Mouse (Mus musculus) kidney, embryonic 14.5 days (tissue): ENCODE measurements around the gene Sez6l. TPM values are rescaled to one million over a fixed set of nuclear protein-coding genes. Genes with fewer than 3 reads are reported as not detected.

Source experiments
- ATAC-seq: fragments of 200-750 bp; cut with Nextera tagmentation; 2 replicates; pipeline ENCODE4 v1.8.0; 2017; ENCODE audit warnings: moderate number of reproducible peaks, mild to moderate bottlenecking, moderate TSS enrichment, moderate library complexity; ENCODE audit not compliant: low FRiP score, low TSS enrichment
- H3K27ac ChIP-seq: fragments of 300-500 bp; sonication (generic); 2 replicates; pipeline ENCODE4 v1.5.1; 2014; ENCODE audit warnings: low read depth, mild to moderate bottlenecking, low read length, moderate library complexity, mixed read lengths
- H3K27me3 ChIP-seq: fragments of 300-500 bp; sonication (generic); 2 replicates; pipeline ENCODE4 v1.6.1; 2014; ENCODE audit warnings: mild to moderate bottlenecking, low read length; ENCODE audit not compliant: control insufficient read depth, insufficient read depth
- H3K36me3 ChIP-seq: fragments of 300-500 bp; sonication (generic); 2 replicates; pipeline ENCODE4 v1.6.1; 2014; ENCODE audit warnings: low read length, mixed read lengths; ENCODE audit not compliant: control insufficient read depth, insufficient read depth
- H3K4me1 ChIP-seq: fragments of 300-500 bp; sonication (generic); 2 replicates; pipeline ENCODE4 v1.6.1; 2014; ENCODE audit warnings: low read length, mixed read lengths; ENCODE audit not compliant: control insufficient read depth, insufficient read depth
- H3K4me2 ChIP-seq: fragments of 300-500 bp; sonication (generic); replicated peaks from 2 replicates; pipeline ENCODE4 v1.6.1; 2014; ENCODE audit warnings: low read depth, mild to moderate bottlenecking, low read length
- H3K4me3 ChIP-seq: fragments of 300-500 bp; sonication (generic); 2 replicates; pipeline ENCODE4 v1.5.1; 2014; ENCODE audit warnings: mild to moderate bottlenecking, low read length
- H3K9ac ChIP-seq: fragments of 300-500 bp; sonication (generic); 2 replicates; pipeline ENCODE4 v1.6.1; 2014; ENCODE audit warnings: low read depth, mild to moderate bottlenecking, low read length, moderate library complexity
- H3K9me3 ChIP-seq: fragments of 300-500 bp; sonication (generic); 2 replicates; pipeline ENCODE4 v1.6.1; 2016; ENCODE audit warnings: low read length; ENCODE audit not compliant: control insufficient read depth
- WGBS: fragments of 180-500 bp; shearing (Covaris S2); extraction: QIAGEN DNeasy Blood & Tissue Kit; methylation state at CpG from one replicate; pipeline ENCODE4 v1.1.7; 2014; 5-methylcytosine and 5-hydroxymethylcytosine counted together
- polyA plus RNA-seq: library from polyadenylated mRNA; unstranded; fragments of >200 nt; fragmentation: Nextera tagmentation; extraction: Ambion mirVana; gene quantifications from 2 replicates; pipeline ENCODE4 v1.2.1, GENCODE M21; 2014

Gene Sez6l
- polyA plus RNA-seq, 1 experiment from 2014 or later, result 0.26 TPM

DNA sequence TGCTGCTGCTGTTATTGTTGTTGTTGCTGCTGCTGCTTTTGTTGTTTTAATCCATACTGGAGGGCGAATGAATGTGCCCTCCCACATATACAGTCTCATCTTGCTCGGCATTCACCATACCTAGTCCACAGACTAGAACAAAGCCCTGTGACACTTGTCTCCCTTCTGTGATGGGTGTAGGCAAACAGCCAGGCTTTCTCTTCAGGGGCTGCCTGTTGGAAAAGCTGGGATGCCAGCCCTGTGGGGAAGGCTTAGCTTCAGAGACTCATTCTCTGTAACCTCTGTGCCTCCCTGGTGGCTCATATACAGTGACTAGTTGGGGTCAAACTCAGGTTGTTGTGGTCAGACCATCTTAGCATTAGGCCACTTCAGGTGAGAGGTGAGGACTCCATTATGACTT, 30.1 kb upstream of the Sez6l start:
- Histone ChIP-seq H3K4me3 (no peak overlapping the region), H3K36me3 (no peaks in the 10 kb centered on the region), H3K9me3 (no peaks in the 10 kb centered on the region), H3K27ac (no peak overlapping the region), H3K27me3 (no peaks in the 10 kb centered on the region), H3K4me1 (peaks cover 11% of the 10 kb centered on the region; the same call in 1 of the 2 replicates), H3K4me2 (no peak overlapping the region), H3K9ac (no peak overlapping the region)
- ATAC-seq, result no peak
- 63% methylated on average over 2 of the region's 2 CpGs for WGBS

GRCm38 (mm10) chr5:112605371-112605770, 28.4 kb upstream of the Sez6l start:
- Histone ChIP-seq H3K36me3 (no peaks in the 10 kb centered on the region), H3K27me3 (no peaks in the 10 kb centered on the region), H3K4me3 (no peak overlapping the region), H3K9ac (no peak overlapping the region), H3K4me1 (peaks cover 15% of the 10 kb centered on the region), H3K27ac (no peak overlapping the region), H3K9me3 (no peaks in the 10 kb centered on the region), H3K4me2 (no peak overlapping the region)
- no peak for ATAC-seq
- WGBS, result 62% methylated on average over 14 of the region's 14 CpGs

GRCm38 (mm10) chr5:112604251-112604650, 27.3 kb upstream of the Sez6l start:
- no peaks in the 10 kb centered on the region for H3K36me3 ChIP-seq
- no peaks in the 10 kb centered on the region for H3K9me3 ChIP-seq
- no peaks in the 10 kb centered on the region for H3K27me3 ChIP-seq
- H3K9ac ChIP-seq, result no peak overlapping the region
- H3K27ac ChIP-seq, result no peak overlapping the region
- H3K4me2 ChIP-seq, result no peak overlapping the region
- WGBS, result 82% methylated on average over 1 of the region's 1 CpGs
- ATAC-seq, result no peak
- peaks cover 15% of the 10 kb centered on the region for H3K4me1 ChIP-seq
- no peak overlapping the region for H3K4me3 ChIP-seq

DNA sequence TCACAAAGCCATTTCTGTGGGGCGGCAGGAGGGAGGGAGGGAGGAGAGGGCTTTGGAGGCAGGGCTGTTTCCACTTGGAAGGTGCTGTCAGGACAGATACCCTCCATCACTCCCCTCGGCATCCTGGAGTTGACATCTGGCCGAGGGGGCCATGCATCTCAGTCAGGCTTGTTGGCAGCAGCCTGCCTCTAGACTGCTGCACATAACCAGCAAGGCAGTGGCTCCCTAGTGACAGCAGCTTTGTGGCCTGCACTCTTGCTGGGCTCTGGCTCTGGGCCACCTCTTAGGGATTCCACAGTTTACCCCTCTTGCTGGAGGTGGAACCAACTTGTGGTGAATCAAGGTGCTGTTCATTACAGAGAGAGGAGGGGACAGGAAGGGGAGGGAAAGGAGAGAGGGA, 26.6 kb upstream of the Sez6l start:
- H3K4me2 ChIP-seq, result no peak overlapping the region
- no peaks in the 10 kb centered on the region for H3K9me3 ChIP-seq
- peaks cover 15% of the 10 kb centered on the region for H3K4me1 ChIP-seq
- no peak overlapping the region for H3K4me3 ChIP-seq
- H3K36me3 ChIP-seq, result no peaks in the 10 kb centered on the region
- no peak overlapping the region for H3K9ac ChIP-seq
- 24% methylated on average over 3 of the region's 3 CpGs for WGBS
- no peak overlapping the region for H3K27ac ChIP-seq
- no peak for ATAC-seq
- H3K27me3 ChIP-seq, result no peaks in the 10 kb centered on the region

DNA sequence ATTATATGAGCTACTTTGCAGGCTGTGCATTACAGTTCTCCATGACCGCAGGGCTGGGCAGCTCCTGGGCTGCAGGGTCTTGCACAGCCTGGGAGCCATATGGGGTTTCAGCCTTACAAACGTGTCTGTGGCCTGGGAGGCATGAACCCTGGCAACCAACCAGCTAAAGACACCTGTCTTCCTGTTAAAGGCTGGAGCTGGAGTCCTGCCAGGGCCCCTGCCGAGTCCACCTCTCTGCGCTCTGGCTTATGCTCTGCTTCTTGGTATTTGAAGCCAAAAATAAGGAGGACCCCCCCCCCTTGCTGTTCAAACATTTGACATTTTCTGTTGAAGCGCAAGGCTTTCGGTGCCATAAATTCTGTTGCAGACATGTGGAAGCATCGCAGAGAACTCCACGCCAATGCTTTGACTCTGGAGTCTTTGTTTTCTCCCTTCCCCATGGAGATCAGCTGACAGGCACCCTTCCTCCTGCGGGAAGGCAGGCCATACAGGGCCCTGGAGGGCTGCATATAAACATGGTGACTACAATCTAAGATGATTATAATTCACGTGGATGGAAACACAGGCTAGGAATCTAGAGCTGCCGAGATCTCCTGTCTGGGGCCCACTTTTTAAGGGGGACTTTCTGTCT, 23.4 kb upstream of the Sez6l start:
- Histone ChIP-seq H3K9ac (no peak overlapping the region), H3K36me3 (no peaks in the 10 kb centered on the region), H3K4me1 (peaks cover 7% of the 10 kb centered on the region; the same call in 1 of the 2 replicates), H3K4me2 (no peak overlapping the region), H3K9me3 (no peaks in the 10 kb centered on the region), H3K27ac (no peak overlapping the region), H3K27me3 (no peaks in the 10 kb centered on the region), H3K4me3 (no peak overlapping the region)
- ATAC-seq, result no peak
- 52% methylated on average over 11 of the region's 11 CpGs for WGBS

GRCm38 (mm10) chr5:112599538-112600308, 22.7 kb upstream of the Sez6l start:
- no peak overlapping the region for H3K4me3 ChIP-seq
- H3K27me3 ChIP-seq, result no peaks in the 10 kb centered on the region
- no peaks in the 10 kb centered on the region for H3K9me3 ChIP-seq
- H3K36me3 ChIP-seq, result no peaks in the 10 kb centered on the region
- no peak overlapping the region for H3K27ac ChIP-seq
- 84% methylated on average over 6 of the region's 6 CpGs for WGBS
- ATAC-seq, result no peak
- H3K4me1 ChIP-seq, result peaks cover 4% of the 10 kb centered on the region; the same call in 1 of the 2 replicates
- no peak overlapping the region for H3K4me2 ChIP-seq
- H3K9ac ChIP-seq, result no peak overlapping the region

- ATAC-seq, result no peak
- H3K4me2 ChIP-seq, result no peak overlapping the region
- H3K9me3 ChIP-seq, result no peaks in the 10 kb centered on the region
- no peak overlapping the region for H3K9ac ChIP-seq
- 89% methylated on average over 6 of the region's 6 CpGs for WGBS
- no peaks in the 10 kb centered on the region for H3K36me3 ChIP-seq
- H3K27ac ChIP-seq, result no peak overlapping the region
- H3K4me3 ChIP-seq, result no peak overlapping the region
- peaks cover 4% of the 10 kb centered on the region; the same call in 1 of the 2 replicates for H3K4me1 ChIP-seq
- no peaks in the 10 kb centered on the region for H3K27me3 ChIP-seq
Observed at GRCm38 (mm10) chr5:112597876-112598275, 20.9 kb upstream of the Sez6l start.

DNA sequence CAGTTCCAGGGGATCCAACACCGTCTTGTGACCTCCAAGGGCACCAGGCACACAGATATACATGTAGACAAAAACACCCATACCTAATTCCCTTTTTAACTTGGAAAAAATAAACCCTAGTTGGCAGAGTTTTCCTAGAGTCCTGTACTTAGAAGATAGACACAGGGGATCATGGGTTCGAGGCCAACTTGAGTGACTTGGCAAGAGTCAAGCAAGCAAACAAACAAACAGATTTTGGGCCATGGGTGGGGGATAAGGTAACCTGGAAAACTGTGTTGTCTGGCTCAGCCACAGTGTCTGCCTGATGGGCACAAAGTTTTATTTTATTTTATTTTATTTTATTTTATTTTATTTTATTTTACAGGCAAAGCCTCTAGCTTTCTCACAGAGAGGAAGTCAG, 20.3 kb upstream of the Sez6l start:
- 83% methylated on average over 2 of the region's 2 CpGs for WGBS
- Histone ChIP-seq H3K36me3 (no peaks in the 10 kb centered on the region), H3K4me1 (peaks cover 4% of the 10 kb centered on the region; the same call in 1 of the 2 replicates), H3K9me3 (no peaks in the 10 kb centered on the region), H3K9ac (no peak overlapping the region), H3K4me3 (no peak overlapping the region), H3K27ac (no peak overlapping the region), H3K27me3 (no peaks in the 10 kb centered on the region), H3K4me2 (no peak overlapping the region)
- ATAC-seq, result no peak

GRCm38 (mm10) chr5:112596729-112597128, 19.7 kb upstream of the Sez6l start:
- Histone ChIP-seq H3K9ac (no peak overlapping the region), H3K4me1 (peaks cover 4% of the 10 kb centered on the region; the same call in 1 of the 2 replicates), H3K27me3 (no peaks in the 10 kb centered on the region), H3K4me2 (no peak overlapping the region), H3K27ac (no peak overlapping the region), H3K9me3 (no peaks in the 10 kb centered on the region), H3K36me3 (no peaks in the 10 kb centered on the region), H3K4me3 (no peak overlapping the region)
- 82% methylated on average over 9 of the region's 9 CpGs for WGBS
- no peak for ATAC-seq
